Mouse (Mus musculus) testis, postnatal 10 days (tissue): ENCODE data around the gene Sh3rf3.

Experiments
- DNase-seq: peaks from one replicate; pipeline ENCODE4 v3.0.0; 2021; ENCODE audit warnings: low spot score

The Sh3rf3 gene

GRCm38 (mm10) chr10:58921643-58922188, 108.6 kb downstream of the Sh3rf3 start:
- DNase-seq, result no peak

GRCm38 (mm10) chr10:58922216-58922829, 109.2 kb downstream of the Sh3rf3 start:
- DNase-seq, result no peak

- no peak for DNase-seq
Observed at GRCm38 (mm10) chr10:58922993-58923392, 109.8 kb downstream of the Sh3rf3 start.

DNA sequence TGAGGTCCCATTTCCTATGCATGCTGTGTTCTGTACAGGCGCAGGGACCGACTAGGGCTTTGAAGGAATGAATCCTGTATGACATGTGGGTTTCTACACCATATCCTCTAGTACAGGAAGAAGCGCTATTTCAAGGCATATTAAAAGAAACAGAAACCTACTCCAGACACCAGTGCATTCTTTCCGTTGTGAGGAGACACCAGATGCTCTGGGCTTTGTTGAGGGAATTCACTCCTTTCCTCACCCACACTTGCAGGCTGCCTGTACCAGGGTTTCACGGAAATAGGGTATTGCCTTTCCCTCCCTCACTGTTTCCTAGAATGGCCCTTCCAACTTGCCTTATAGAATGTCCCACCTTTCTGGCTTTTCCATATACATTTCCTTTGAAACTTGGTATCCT, 113.4 kb downstream of the Sh3rf3 start:
- DNase-seq, result no peak

DNA sequence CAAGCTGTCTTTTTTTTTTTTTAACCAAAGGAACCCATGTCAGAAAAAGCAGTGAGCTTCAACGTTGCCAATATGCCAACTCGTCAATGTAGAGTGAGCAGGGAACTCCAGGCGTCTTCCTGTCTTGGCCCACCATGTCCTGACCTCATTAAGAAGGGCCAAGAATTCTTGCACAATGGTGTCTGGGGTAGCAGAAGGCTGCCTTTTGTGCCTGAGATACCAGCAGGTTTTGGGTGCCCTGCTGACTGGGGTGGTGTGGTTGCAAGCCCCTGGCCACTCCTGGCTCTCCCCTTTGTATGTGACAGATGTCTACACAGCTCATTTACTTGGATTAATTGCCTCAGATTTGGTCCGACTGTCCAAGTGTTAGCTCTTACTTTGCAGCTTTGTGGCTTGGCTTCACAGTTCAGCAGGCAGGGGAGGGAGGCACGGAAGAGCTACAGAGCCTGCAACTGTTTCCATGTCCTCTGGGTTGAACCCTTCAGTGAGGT, 115.8 kb downstream of the Sh3rf3 start:
- no peak for DNase-seq

DNA sequence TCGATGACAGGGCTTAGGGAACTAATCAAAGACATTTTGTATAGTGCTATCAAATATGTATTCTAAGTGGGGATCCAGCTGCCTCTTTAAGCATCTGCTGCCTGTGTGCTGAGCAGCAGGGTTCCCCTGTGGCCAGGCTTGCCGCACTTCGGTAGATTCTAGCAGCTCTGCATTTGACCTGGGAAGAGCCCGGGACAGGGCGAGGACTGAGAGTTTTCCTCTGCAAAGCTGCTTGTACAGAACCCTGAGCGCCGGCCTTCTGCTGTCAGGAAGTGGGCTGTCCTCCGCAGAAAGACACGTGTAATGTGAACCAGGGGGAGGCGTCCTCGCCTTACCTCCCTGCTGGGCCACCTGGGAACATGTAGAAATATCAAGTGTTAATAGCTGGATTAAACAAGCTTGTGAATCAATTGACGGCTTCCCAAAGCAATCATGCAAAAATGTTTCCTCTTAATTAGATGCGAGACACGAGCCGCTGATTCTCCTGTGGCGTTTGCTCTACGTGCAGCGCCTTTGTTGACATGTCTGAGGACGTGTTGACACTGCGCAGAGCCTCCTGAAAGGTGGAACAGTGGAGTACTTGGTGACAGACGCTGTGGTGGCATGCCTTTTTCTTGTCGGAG, 119.1 kb downstream of the Sh3rf3 start:
- DNase-seq, result no peak

- DNase-seq, result no peak
Observed at GRCm38 (mm10) chr10:58935606-58936005, 122.4 kb downstream of the Sh3rf3 start.

DNA sequence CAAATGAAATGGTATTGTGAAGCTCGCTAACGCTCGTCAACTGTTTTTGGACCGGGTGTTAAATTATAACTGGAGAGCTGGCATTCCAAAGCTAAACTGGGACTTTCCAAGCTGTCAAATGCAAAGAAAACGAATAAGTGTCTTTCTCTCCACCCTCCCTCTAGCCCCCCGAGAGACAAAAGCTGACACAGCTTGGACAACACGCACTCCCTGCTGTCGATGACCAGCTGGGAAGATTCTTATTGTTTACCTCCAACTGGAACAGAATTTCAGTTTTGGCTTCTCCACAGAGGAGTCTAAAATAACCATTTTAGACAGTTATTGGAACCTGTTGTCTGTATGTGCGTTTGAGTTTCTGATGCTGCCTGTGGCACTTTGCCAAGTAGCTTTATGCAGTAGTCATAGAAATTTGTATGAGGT, 123.3 kb downstream of the Sh3rf3 start:
- DNase-seq, result no peak

- no peak for DNase-seq
Observed at GRCm38 (mm10) chr10:58937521-58937920, 124.4 kb downstream of the Sh3rf3 start.

GRCm38 (mm10) chr10:58942819-58943218, 129.7 kb downstream of the Sh3rf3 start:
- no peak for DNase-seq

DNA sequence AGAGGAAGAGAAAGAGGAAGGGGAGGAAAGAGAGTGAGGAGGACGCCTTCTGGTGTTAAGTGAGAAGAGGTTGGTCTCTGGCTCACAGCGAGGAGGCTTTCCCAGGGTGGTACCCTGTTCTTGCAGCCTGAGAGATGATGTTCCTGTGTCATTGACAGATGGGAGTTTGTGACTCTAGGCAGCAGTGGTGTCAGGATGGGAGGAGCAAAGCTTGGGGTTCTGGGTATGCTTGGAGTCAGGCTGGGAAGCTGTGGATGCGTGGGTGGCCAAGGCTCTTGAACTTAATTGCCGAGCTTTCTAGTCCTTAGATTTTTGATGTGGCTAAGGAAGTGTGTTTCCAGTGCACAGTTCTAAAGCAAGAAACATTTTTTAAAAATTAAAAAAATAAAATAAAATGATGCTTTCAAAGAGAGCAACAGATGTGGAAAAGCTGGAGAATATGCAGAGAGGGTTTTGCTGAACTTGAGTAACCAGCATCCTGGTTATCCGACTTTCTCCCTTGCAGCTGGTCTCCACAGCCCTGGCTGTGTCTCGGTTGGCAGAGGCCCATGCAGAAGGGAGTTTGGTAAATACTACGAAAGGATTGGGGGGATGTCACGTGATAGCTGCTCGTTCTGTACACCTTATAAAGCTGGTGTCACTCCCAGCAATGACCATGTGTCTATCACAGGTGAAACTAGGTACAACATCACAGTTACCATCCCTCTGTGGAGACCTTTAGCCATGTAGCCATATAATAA, 130.7 kb downstream of the Sh3rf3 start:
- DNase-seq, result no peak

DNA sequence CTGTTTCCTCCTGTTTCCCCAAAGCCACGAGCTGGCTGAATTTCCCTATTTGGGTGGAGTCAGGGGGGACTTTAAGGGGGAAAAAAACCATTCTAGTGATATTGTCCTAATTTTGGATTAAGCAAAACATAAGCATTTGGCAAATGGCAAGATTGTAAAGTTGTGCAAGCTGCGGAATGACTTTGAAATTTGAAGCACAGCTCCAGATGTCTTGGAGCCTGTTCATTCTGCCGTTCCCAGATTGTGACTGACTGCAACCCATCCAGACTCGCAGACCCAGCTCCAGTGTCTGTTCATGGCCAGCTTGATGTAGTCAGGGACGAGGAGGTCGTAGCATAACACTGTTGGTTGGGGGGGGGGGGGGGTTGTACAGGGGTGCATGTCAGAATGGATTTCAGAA, 131.8 kb downstream of the Sh3rf3 start:
- no peak for DNase-seq

GRCm38 (mm10) chr10:58949770-58950638, 136.8 kb downstream of the Sh3rf3 start:
- DNase-seq, result no peak

DNA sequence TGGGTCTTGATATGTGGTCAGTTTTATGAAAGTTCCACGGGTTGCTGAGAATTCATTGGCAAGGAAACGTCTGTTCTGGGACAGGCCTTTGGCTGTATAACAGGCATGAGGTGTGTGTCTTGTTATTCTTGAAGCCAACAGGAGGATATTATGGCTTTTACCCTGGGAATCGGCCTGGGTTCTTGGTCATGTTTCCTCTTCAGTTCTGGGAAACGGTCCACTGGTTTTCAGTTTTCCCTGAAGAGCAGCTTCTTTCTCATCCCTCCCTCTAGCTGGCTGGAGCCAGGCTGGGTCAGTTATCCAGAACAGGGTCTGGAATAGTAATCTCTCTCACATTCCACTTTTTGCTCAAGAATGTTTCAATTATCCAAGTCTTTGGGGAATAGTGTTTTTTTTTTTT, 147.0 kb downstream of the Sh3rf3 start:
- no peak for DNase-seq

GRCm38 (mm10) chr10:58968236-58968635, 155.1 kb downstream of the Sh3rf3 start:
- DNase-seq, result no peak

DNA sequence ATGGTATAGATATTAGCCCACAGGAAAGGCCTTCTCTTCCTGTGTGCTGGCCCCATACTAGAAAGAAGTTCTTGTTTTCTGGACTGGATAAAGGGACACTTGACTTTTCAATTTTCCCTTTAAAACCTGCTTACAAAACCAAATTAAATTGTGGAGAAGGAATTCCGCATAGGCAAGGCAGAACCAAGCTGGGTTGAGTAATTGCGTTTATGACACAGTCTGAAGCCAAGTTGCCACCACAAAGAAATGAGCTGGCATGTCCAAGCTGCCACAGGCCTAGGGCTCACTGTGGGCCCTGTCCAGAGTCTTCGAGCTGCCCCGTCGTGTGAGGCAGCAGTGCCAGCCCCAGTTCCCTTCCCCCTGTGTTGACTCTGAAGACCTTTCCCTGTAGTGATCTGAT, 156.2 kb downstream of the Sh3rf3 start:
- DNase-seq, result no peak

DNA sequence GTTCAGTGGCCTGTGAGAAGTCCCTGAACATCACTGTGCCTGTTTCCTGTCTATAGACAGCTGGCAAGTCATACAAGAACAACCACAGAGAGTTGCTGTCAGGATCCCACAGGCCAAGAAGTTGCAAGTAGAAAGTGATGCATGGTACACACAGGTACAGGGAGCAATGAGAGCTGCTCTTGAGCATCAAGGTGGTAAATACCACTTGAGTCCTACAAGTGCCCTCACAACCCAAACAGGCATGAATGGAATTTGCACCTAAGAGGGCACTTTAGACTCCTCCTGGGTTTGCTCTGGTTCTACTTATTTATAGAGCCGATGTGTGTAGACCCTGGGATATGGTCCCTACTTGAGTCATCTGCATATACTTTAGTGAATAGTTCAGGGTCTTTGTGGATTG, 159.0 kb downstream of the Sh3rf3 start:
- DNase-seq, result no peak

- no peak for DNase-seq
Observed at GRCm38 (mm10) chr10:58974138-58974537, 161.0 kb downstream of the Sh3rf3 start.

DNA sequence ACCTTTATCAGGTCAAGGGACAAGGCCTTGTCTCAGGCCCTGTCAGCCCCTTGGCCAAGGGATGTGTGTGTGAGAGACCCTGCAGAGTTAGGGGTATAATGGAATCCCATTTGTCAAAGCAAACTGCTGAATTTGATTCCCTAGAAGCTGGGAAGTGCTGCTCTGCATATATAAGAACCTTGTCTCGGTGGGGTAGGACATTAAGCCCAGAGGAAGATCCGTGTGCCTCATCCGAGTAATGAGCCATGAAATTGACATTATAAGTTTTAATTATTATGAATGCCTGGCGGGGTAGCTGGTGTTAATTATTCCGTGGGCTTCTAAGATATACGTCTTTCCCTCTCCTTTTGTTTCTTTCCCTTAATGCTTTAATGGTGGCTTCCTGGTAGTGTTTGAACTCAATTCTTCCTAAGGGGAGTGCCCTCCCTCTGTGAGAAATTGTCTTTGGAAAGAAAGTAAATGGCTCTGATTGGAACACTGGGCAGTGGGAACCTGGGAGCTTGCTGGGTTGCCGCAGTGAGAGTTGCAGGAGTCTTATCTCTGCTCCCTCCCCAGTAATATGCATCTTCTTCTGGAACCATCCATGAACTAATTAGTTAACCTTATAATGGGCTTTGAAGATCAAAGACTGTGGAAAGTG, 166.3 kb downstream of the Sh3rf3 start:
- no peak for DNase-seq

DNA sequence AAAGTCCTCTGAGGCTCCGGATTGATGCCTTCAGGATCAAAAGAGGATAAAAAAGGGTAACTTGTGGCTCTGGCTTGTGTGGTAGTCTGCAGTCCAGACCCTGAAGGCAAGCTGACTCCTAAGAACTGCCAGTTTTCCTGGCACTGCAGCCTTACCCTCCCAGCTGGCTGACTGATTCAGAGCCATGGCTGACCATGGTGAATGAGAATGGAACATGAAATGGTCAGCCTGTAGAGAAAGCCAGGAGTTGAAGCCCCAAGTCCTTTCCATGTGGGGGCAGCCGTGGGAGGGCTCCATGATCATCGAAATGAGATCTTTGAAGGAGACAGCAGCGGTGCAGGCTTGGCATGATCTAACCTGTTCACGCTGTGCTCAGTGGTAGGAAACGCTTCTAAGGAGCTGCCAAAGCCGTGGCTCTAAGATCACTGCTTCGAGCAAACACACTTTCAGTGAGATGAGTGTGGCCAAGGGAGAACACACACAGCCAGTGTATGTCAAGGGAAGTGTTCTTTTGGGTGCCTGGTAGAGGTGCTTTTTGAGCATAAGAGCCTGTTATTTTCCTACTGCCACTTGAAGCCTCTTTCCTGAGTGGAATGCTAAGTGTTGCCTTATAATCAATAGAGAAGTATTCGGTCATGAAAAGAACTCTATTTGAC, 168.6 kb downstream of the Sh3rf3 start:
- DNase-seq, result no peak
